Mouse (Mus musculus) testis, adult 2 months (tissue): ENCODE results near the gene H2-Q6.
"Not testable (repeated sequence)": the region's sequence is repeated elsewhere in the genome, so short reads cannot be mapped to it uniquely, and the experiment has no call there.

Experiments
- CTCF ChIP-seq: fragments of 200-500 bp; IDR thresholded peaks from 2 replicates; pipeline ENCODE4 v1.5.1; 2012; ENCODE audit warnings: low read depth, mild to moderate bottlenecking, inconsistent platforms, low read length, moderate library complexity; ENCODE audit not compliant: control insufficient read depth, insufficient read depth, insufficient replicate concordance
- POLR2A ChIP-seq: fragments of 200-500 bp; IDR thresholded peaks from 2 replicates; pipeline ENCODE4 v1.6.1; 2012; ENCODE audit warnings: low read depth, mild to moderate bottlenecking, inconsistent platforms, low read length, moderate library complexity; ENCODE audit not compliant: control insufficient read depth

DNA sequence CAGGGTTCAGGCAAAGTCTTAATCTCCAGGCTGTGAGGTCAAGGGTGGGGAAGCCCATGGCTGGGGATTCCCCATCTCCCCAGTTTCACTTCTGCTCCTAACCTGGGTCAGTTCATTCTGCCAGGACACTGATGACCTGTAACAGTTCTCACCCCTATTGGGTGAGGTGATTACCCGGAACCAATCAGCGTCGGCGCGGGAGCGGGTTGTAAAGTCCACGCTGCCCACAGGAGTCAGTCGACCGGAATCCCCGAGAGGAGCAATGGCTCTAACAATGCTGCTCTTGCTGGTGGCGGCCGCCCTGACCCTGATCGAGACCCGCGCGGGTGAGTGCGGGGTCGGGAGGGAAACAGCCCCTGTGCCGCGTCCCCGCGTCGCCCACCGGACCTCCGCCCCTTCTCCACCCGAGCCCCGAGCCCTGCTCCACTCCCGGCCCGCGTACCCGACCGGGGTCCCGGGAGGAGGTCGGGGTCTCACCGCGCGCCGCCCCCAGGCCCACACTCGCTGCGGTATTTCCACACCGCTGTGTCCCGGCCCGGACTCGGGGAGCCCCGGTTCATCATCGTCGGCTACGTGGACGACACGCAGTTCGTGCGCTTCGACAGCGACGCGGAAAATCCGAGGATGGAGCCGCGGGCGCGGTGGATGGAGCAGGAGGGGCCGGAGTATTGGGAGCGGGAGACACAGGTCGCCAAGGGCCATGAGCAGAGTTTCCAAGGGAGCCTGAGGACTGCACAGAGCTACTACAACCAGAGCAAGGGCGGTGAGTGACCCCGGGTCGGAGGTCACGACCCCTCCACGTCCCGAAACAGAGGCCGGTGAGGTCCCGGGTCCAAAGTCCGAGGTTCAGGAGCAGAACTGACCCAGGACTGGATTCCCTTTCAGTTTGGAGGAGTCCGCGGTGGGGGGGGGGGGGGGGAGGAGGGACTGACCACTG is 30.5 kb upstream of the H2-Q6 start:
- TF ChIP-seq CTCF, POLR2A: not testable (repeated sequence)
